Mouse (Mus musculus): ENCODE results near the gene Kcng3.

DNA sequence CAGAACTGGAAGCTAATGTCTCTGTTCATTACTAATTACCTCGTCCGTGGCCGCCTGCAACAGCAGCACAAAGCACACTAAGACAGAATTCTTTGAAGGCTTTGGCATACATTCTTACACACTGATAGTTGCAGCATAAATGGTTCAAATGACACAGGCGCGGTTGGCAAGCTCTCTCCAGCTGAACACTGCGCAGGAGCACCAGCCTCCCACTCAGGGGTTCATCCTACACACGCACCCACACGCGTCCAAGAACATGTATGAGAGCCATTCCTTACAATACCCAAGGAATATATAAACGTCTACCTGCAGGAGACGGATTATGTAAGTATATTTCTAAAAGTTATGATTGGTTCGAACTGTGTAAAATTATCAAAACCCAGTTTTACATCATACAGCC, 30.7 kb downstream of the Kcng3 start:
- TF ChIP-seq CTCF (IDR thresholded peaks at IDR 0.05; ENCODE audit: low read depth, low read length) (no peak), POLR2A (IDR thresholded peaks at IDR 0.05; ENCODE audit: borderline replicate concordance, low read depth, low read length) (no peak)
